Mouse (Mus musculus): ENCODE data around the gene Fkbp2. TPM values are rescaled to one million over a fixed set of nuclear protein-coding genes. Genes with fewer than 3 reads are reported as not detected.
A peak's percentile ranks its signal among the peaks of the same experiment; 100 is the strongest.

The Fkbp2 gene
- polyA plus RNA-seq, 1 experiment from 2014 or later: 125 TPM

- Histone ChIP-seq H3K27me3 (ENCODE audit: control insufficient read depth, insufficient read depth, low read depth, low read length) (no peaks in the 10 kb centered on the region), H3K4me3 (ENCODE audit: low read length) (no peak overlapping the region), H3K36me3 (ENCODE audit: control insufficient read depth, insufficient read depth, low read length) (no peaks in the 10 kb centered on the region), H3K9ac (ENCODE audit: low read length) (no peak overlapping the region), H3K4me2 (ENCODE audit: low read depth, low read length) (no peak overlapping the region), H3K9me3 (ENCODE audit: control insufficient read depth, low read length) (no peaks in the 10 kb centered on the region), H3K4me1 (replicated peaks; ENCODE audit: control insufficient read depth, insufficient read depth, low read length) (peaks cover 18% of the 10 kb centered on the region), H3K27ac (ENCODE audit: low read length) (no peak overlapping the region)
- no peak for ATAC-seq (ENCODE audit: low read depth)
- 78% methylated on average over 4 of the region's 4 CpGs for WGBS
Observed at GRCm38 (mm10) chr19:6948186-6948585, 32.1 kb downstream of the Fkbp2 start.

GRCm38 (mm10) chr19:6947742-6948141 is 32.6 kb downstream of the Fkbp2 start:
- no peak overlapping the region for H3K9ac ChIP-seq (ENCODE audit: low read length)
- WGBS: 51% methylated on average over 4 of the region's 4 CpGs
- no peak for ATAC-seq (ENCODE audit: low read depth)
- no peak overlapping the region for H3K4me2 ChIP-seq (ENCODE audit: low read depth, low read length)
- H3K9me3 ChIP-seq (ENCODE audit: control insufficient read depth, low read length): no peaks in the 10 kb centered on the region
- H3K27ac ChIP-seq (ENCODE audit: low read length): no peak overlapping the region
- H3K27me3 ChIP-seq (ENCODE audit: control insufficient read depth, insufficient read depth, low read depth, low read length): no peaks in the 10 kb centered on the region
- H3K4me1 ChIP-seq (replicated peaks; ENCODE audit: control insufficient read depth, insufficient read depth, low read length): peaks cover 18% of the 10 kb centered on the region
- H3K4me3 ChIP-seq (ENCODE audit: low read length): no peak overlapping the region
- H3K36me3 ChIP-seq (ENCODE audit: control insufficient read depth, insufficient read depth, low read length): no peaks in the 10 kb centered on the region

- H3K27me3 ChIP-seq (ENCODE audit: control insufficient read depth, insufficient read depth, low read depth, low read length): no peaks in the 10 kb centered on the region
- H3K27ac ChIP-seq (ENCODE audit: low read length): no peak overlapping the region
- no peaks in the 10 kb centered on the region for H3K9me3 ChIP-seq (ENCODE audit: control insufficient read depth, low read length)
- peaks cover 14% of the 10 kb centered on the region for H3K4me1 ChIP-seq (replicated peaks; ENCODE audit: control insufficient read depth, insufficient read depth, low read length)
- H3K4me2 ChIP-seq (ENCODE audit: low read depth, low read length): no peak overlapping the region
- H3K9ac ChIP-seq (ENCODE audit: low read length): no peak overlapping the region
- no peaks in the 10 kb centered on the region for H3K36me3 ChIP-seq (ENCODE audit: control insufficient read depth, insufficient read depth, low read length)
- H3K4me3 ChIP-seq (ENCODE audit: low read length): no peak overlapping the region
- 94% methylated on average over 6 of the region's 6 CpGs for WGBS
- ATAC-seq (ENCODE audit: low read depth): no peak
Observed at GRCm38 (mm10) chr19:6943709-6944108, 36.6 kb downstream of the Fkbp2 start.

- ATAC-seq (ENCODE audit: low read depth): no peak; the same call in 1 of the 2 replicates
Observed at GRCm38 (mm10) chr19:6942764-6943163, 37.5 kb downstream of the Fkbp2 start.

GRCm38 (mm10) chr19:6942249-6942691 is 38.0 kb downstream of the Fkbp2 start, which contains the start of gene Gpr137:
TSS of gene Gpr137 (minus strand) at chr19:6942480.
- peak within 1 kb of the TSS; percentile 99 for H3K4me2 ChIP-seq (ENCODE audit: low read depth, low read length)
- peaks cover 14% of the 10 kb centered on the region for H3K4me1 ChIP-seq (replicated peaks; ENCODE audit: control insufficient read depth, insufficient read depth, low read length)
- peak within 1 kb of the TSS; percentile 95 for H3K4me3 ChIP-seq (ENCODE audit: low read length)
- no peaks in the 10 kb centered on the region for H3K36me3 ChIP-seq (ENCODE audit: control insufficient read depth, insufficient read depth, low read length)
- peak within 1 kb of the TSS; percentile 98 for H3K9ac ChIP-seq (ENCODE audit: low read length)
- 0% methylated on average over 27 of the region's 27 CpGs for WGBS
- peak; percentile 93 for ATAC-seq (ENCODE audit: low read depth)
- H3K27me3 ChIP-seq (ENCODE audit: control insufficient read depth, insufficient read depth, low read depth, low read length): no peaks in the 10 kb centered on the region
- peak within 1 kb of the TSS; percentile 98 for H3K27ac ChIP-seq (ENCODE audit: low read length)
- H3K9me3 ChIP-seq (ENCODE audit: control insufficient read depth, low read length): no peaks in the 10 kb centered on the region

More at GRCm38 (mm10) chr19:6942764-6943163, 37.5 kb downstream of the Fkbp2 start:
- 29% methylated on average over 5 of the region's 5 CpGs for WGBS
- no peaks in the 10 kb centered on the region for H3K36me3 ChIP-seq (ENCODE audit: control insufficient read depth, insufficient read depth, low read length)
- H3K27me3 ChIP-seq (ENCODE audit: control insufficient read depth, insufficient read depth, low read depth, low read length): no peaks in the 10 kb centered on the region
- H3K9ac ChIP-seq (ENCODE audit: low read length): peak overlapping the region; percentile 98
- H3K4me2 ChIP-seq (ENCODE audit: low read depth, low read length): peak overlapping the region; percentile 99
- peak overlapping the region; percentile 98 for H3K27ac ChIP-seq (ENCODE audit: low read length)
- H3K4me3 ChIP-seq (ENCODE audit: low read length): peak overlapping the region; percentile 95
- H3K4me1 ChIP-seq (replicated peaks; ENCODE audit: control insufficient read depth, insufficient read depth, low read length): peaks cover 14% of the 10 kb centered on the region
- H3K9me3 ChIP-seq (ENCODE audit: control insufficient read depth, low read length): no peaks in the 10 kb centered on the region

- peak; percentile 88 for ATAC-seq (ENCODE audit: low read depth)
- Histone ChIP-seq H3K27ac (ENCODE audit: low read length) (peak within 1 kb of the TSS; percentile 98), H3K4me2 (ENCODE audit: low read depth, low read length) (peak within 1 kb of the TSS; percentile 99), H3K4me1 (replicated peaks; ENCODE audit: control insufficient read depth, insufficient read depth, low read length) (peaks cover 14% of the 10 kb centered on the region), H3K4me3 (ENCODE audit: low read length) (peak within 1 kb of the TSS; percentile 95), H3K36me3 (ENCODE audit: control insufficient read depth, insufficient read depth, low read length) (no peaks in the 10 kb centered on the region), H3K9me3 (ENCODE audit: control insufficient read depth, low read length) (no peaks in the 10 kb centered on the region), H3K9ac (ENCODE audit: low read length) (peak within 1 kb of the TSS; percentile 98), H3K27me3 (ENCODE audit: control insufficient read depth, insufficient read depth, low read depth, low read length) (no peaks in the 10 kb centered on the region)
- under 1% methylated on average over 83 of the region's 83 CpGs for WGBS
Observed at GRCm38 (mm10) chr19:6941372-6942248, 38.7 kb downstream of the Fkbp2 start, which contains the start of gene Bad. TSS of gene Bad (plus strand) at chr19:6941861.

GRCm38 (mm10) chr19:6940396-6941351 is 39.6 kb downstream of the Fkbp2 start:
- H3K4me3 ChIP-seq (ENCODE audit: low read length): peak overlapping the region; percentile 95
- H3K27me3 ChIP-seq (ENCODE audit: control insufficient read depth, insufficient read depth, low read depth, low read length): peaks cover 8% of the 10 kb centered on the region
- peak overlapping the region; percentile 98 for H3K9ac ChIP-seq (ENCODE audit: low read length)
- H3K4me2 ChIP-seq (ENCODE audit: low read depth, low read length): peak overlapping the region; percentile 99
- ATAC-seq (ENCODE audit: low read depth): peak; percentile 2; the same call in 1 of the 2 replicates
- 19% methylated on average over 24 of the region's 29 CpGs for WGBS
- H3K27ac ChIP-seq (ENCODE audit: low read length): peak overlapping the region; percentile 59
- H3K36me3 ChIP-seq (ENCODE audit: control insufficient read depth, insufficient read depth, low read length): no peaks in the 10 kb centered on the region
- H3K9me3 ChIP-seq (ENCODE audit: control insufficient read depth, low read length): no peaks in the 10 kb centered on the region
- H3K4me1 ChIP-seq (replicated peaks; ENCODE audit: control insufficient read depth, insufficient read depth, low read length): peaks cover 14% of the 10 kb centered on the region

GRCm38 (mm10) chr19:6939106-6940002 is 40.9 kb downstream of the Fkbp2 start:
- Histone ChIP-seq H3K4me3 (ENCODE audit: low read length) (no peak overlapping the region), H3K4me1 (replicated peaks; ENCODE audit: control insufficient read depth, insufficient read depth, low read length) (peaks cover 14% of the 10 kb centered on the region), H3K27ac (ENCODE audit: low read length) (no peak overlapping the region), H3K27me3 (ENCODE audit: control insufficient read depth, insufficient read depth, low read depth, low read length) (peaks cover 18% of the 10 kb centered on the region), H3K9me3 (ENCODE audit: control insufficient read depth, low read length) (no peaks in the 10 kb centered on the region), H3K36me3 (ENCODE audit: control insufficient read depth, insufficient read depth, low read length) (no peaks in the 10 kb centered on the region), H3K9ac (ENCODE audit: low read length) (peak overlapping the region; percentile 23; the same call in 1 of the 2 replicates), H3K4me2 (ENCODE audit: low read depth, low read length) (no peak overlapping the region)
- ATAC-seq (ENCODE audit: low read depth): no peak
- WGBS: 86% methylated on average over 20 of the region's 20 CpGs

Data from lung, embryonic 16.5 days (tissue).